Mouse (Mus musculus) heart, adult 2 months (tissue): ENCODE measurements around the gene Pter.

Experiments used
- CTCF ChIP-seq: fragments of 200-600 bp; IDR thresholded peaks from 2 replicates; pipeline ENCODE4 v1.8.1; 2022; ENCODE audit warnings: antibody characterized with exemption, mild to moderate bottlenecking, moderate library complexity
- POLR2A ChIP-seq: fragments of 200-500 bp; IDR thresholded peaks from 2 replicates; pipeline ENCODE4 v1.6.1; 2011; ENCODE audit warnings: mild to moderate bottlenecking, low read depth, low read length, control low read depth; ENCODE audit not compliant: insufficient read depth

GRCm38 (mm10) chr2:12938641-12939040, 14.8 kb downstream of the Pter start:
- TF ChIP-seq CTCF (no peak), POLR2A (no peak)
